Mouse (Mus musculus) embryonic facial prominence, embryonic 11.5 days (tissue): Measurements from ENCODE around the gene Fchsd2. TPM values are rescaled to one million over a fixed set of nuclear protein-coding genes. Genes with fewer than 3 reads are reported as not detected.

ENCODE experiments used
- ATAC-seq: fragments of 200-750 bp; cut with Nextera tagmentation; replicated peaks from 2 replicates; pipeline ENCODE4 v1.8.0; 2017; ENCODE audit warnings: low read depth; ENCODE audit not compliant: insufficient number of reproducible peaks, low FRiP score, low TSS enrichment
- DNase-seq: peaks from one replicate; pipeline ENCODE4 v3.0.0-alpha.2; 2015; ENCODE audit warnings: low spot score
- H3K27ac ChIP-seq: fragments of 300-500 bp; sonication (generic); replicated peaks from 2 replicates; pipeline ENCODE4 v1.5.1; 2014; ENCODE audit warnings: mild to moderate bottlenecking, low read depth, low read length, control low read depth
- H3K27me3 ChIP-seq: fragments of 300-500 bp; sonication (generic); 2 replicates; pipeline ENCODE4 v1.6.1; 2014; ENCODE audit warnings: mild to moderate bottlenecking, low read length, moderate library complexity, mixed read lengths; ENCODE audit not compliant: control insufficient read depth, insufficient read depth
- H3K36me3 ChIP-seq: fragments of 300-500 bp; sonication (generic); replicated peaks from 2 replicates; pipeline ENCODE4 v1.6.1; 2014; ENCODE audit warnings: low read depth, mild to moderate bottlenecking, low read length, moderate library complexity, mixed read lengths; ENCODE audit not compliant: control insufficient read depth, insufficient read depth
- H3K4me1 ChIP-seq: fragments of 300-500 bp; sonication (generic); 2 replicates; pipeline ENCODE4 v1.6.1; 2014; ENCODE audit warnings: low read length, mixed read lengths; ENCODE audit not compliant: control insufficient read depth, insufficient read depth
- H3K4me2 ChIP-seq: fragments of 300-500 bp; sonication (generic); 2 replicates; pipeline ENCODE4 v1.6.1; 2014; ENCODE audit warnings: low read depth, mild to moderate bottlenecking, control low read depth, low read length, moderate library complexity
- H3K4me3 ChIP-seq: fragments of 300-500 bp; sonication (generic); 2 replicates; pipeline ENCODE4 v1.5.1; 2014; ENCODE audit warnings: low read depth, low read length, control low read depth
- H3K9ac ChIP-seq: fragments of 300-500 bp; sonication (generic); replicated peaks from 2 replicates; pipeline ENCODE4 v1.6.1; 2014; ENCODE audit warnings: mild to moderate bottlenecking, control low read depth, low read length
- H3K9me3 ChIP-seq: fragments of 300-500 bp; sonication (generic); replicated peaks from 2 replicates; pipeline ENCODE4 v1.6.1; 2016; ENCODE audit warnings: mild to moderate bottlenecking, low read length, inconsistent platforms, mixed read lengths; ENCODE audit not compliant: control insufficient read depth
- WGBS: fragments of 180-500 bp; shearing (Covaris S2); extraction: QIAGEN DNeasy Blood & Tissue Kit; methylation state at CpG from one replicate; pipeline ENCODE4 v1.1.7; 2014; 5-methylcytosine and 5-hydroxymethylcytosine counted together
- polyA plus RNA-seq: library from polyadenylated mRNA; unstranded; fragments of >200 nt; fragmentation: Nextera tagmentation; extraction: Ambion mirVana; gene quantifications from 2 replicates; pipeline ENCODE4 v1.2.1, GENCODE M21; 2014

The Fchsd2 gene
- polyA plus RNA-seq, 1 experiment from 2014 or later: 23.9 TPM

DNA sequence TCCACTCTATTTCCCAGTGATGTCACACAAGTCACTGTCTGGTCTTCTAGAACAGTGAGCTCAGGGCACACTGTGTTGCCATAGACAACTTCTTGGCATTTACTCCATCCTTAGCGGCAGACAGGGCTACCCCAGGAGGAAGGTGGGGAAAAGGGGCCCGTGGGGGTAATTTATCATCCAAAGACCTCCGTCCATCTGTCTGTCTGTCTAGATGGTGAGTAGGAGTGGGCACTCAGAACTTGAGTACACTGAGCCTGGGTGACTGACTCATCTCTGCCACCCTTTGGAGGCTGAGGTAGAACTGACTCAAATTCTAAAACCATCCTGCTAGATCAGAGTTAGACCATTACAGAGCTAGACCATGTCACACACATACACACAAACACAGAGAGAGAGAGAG, 224.4 kb downstream of the Fchsd2 start, which contains the start of gene Stard10:
Stard10 (plus strand) TSS at position 73 of the 400 bp plus-strand sequence.
- 90% methylated on average over 3 of the region's 3 CpGs for WGBS
- Histone ChIP-seq H3K36me3 (no peaks in the 10 kb centered on the region), H3K4me3 (no peak within 1 kb of the TSS), H3K4me2 (no peak within 1 kb of the TSS), H3K4me1 (no peaks in the 10 kb centered on the region; the same call in 1 of the 2 replicates), H3K9me3 (no peaks in the 10 kb centered on the region), H3K27me3 (peaks cover 6% of the 10 kb centered on the region), H3K9ac (no peak within 1 kb of the TSS), H3K27ac (no peak within 1 kb of the TSS)
- ATAC-seq (no peak), DNase-seq (no peak)

GRCm38 (mm10) chr7:101318848-101319247, 226.2 kb downstream of the Fchsd2 start:
- no peaks in the 10 kb centered on the region; the same call in 1 of the 2 replicates for H3K4me1 ChIP-seq
- no peaks in the 10 kb centered on the region for H3K9me3 ChIP-seq
- DNase-seq (no peak), ATAC-seq (no peak)
- no peak overlapping the region for H3K9ac ChIP-seq
- no peaks in the 10 kb centered on the region for H3K36me3 ChIP-seq
- H3K4me2 ChIP-seq: no peak overlapping the region
- peaks cover 6% of the 10 kb centered on the region for H3K27me3 ChIP-seq
- WGBS: 71% methylated on average over 4 of the region's 4 CpGs
- no peak overlapping the region for H3K27ac ChIP-seq
- H3K4me3 ChIP-seq: no peak overlapping the region

DNA sequence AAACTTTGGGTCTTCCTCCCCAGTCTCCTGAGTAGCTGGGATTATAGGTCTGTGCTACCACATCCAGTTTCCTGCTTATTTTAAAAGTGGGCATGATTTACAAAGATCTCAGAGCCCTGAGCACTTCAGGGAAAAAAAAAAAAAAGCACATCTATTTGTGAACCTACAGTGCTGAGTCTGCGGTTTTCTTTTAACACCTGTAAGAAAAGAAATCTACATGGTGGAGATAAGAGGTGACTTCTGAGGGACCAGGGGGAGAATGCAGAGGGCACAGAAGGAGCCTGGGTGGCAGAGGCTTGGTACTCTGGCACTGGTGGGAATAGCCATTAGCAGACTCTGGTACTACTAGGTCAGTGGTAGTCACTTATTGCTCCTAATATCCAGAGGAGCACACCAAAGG, 227.1 kb downstream of the Fchsd2 start:
- H3K4me3 ChIP-seq: no peak overlapping the region
- no peak overlapping the region for H3K4me2 ChIP-seq
- no peak for ATAC-seq
- H3K9me3 ChIP-seq: no peaks in the 10 kb centered on the region
- no peak overlapping the region for H3K27ac ChIP-seq
- H3K4me1 ChIP-seq: no peaks in the 10 kb centered on the region; the same call in 1 of the 2 replicates
- WGBS: 83% methylated on average over 1 of the region's 1 CpGs
- DNase-seq: no peak
- no peak overlapping the region for H3K9ac ChIP-seq
- peaks cover 6% of the 10 kb centered on the region for H3K27me3 ChIP-seq
- no peaks in the 10 kb centered on the region for H3K36me3 ChIP-seq

- peaks cover 6% of the 10 kb centered on the region for H3K27me3 ChIP-seq
- 5% methylated on average over 30 of the region's 37 CpGs for WGBS
Observed at GRCm38 (mm10) chr7:101320399-101321217, 227.9 kb downstream of the Fchsd2 start.

DNA sequence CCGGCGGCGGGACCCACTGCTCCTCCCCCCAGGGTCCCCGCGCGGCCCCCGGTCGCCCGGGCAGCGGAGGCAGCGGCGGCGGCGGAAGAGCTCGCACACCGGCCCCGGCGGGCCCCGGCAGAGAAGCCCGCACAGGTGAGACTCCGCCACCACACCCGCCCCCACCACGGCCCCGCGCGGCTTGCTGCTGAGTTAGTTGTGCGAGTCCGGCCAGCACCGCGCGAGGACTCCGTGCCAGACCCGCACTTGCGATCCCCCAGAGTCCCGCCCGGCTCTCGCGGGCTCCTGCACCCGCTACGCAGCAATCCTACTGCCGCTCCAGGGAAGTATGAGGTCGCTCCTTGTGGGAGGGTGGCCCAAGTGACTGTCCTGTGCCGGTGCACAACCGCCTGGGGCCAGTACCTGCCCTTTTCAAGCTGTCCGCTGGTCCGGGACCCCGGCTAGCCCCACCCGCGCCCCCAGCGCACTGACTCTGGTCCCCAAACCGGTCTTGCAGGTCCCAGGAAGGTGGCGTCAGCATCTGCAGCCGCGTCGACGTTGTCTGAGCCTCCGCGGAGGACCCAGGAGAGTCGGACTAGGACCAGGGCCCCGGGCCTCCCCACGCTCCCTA, 228.7 kb downstream of the Fchsd2 start:
- DNase-seq (peak; percentile 59), ATAC-seq (peak; percentile 64)
- 1% methylated on average over 41 of the region's 61 CpGs for WGBS
- Histone ChIP-seq H3K36me3 (no peaks in the 10 kb centered on the region), H3K27me3 (peaks cover 6% of the 10 kb centered on the region), H3K9ac (peak overlapping the region; percentile 71), H3K4me2 (peak overlapping the region; percentile 98), H3K27ac (no peak overlapping the region; the same call in 1 of the 2 replicates), H3K4me1 (no peaks in the 10 kb centered on the region; the same call in 1 of the 2 replicates), H3K4me3 (peak overlapping the region; percentile 83), H3K9me3 (no peaks in the 10 kb centered on the region)

More at GRCm38 (mm10) chr7:101320399-101321217, 227.9 kb downstream of the Fchsd2 start:
- Histone ChIP-seq H3K27ac (no peak overlapping the region; the same call in 1 of the 2 replicates), H3K4me1 (no peaks in the 10 kb centered on the region; the same call in 1 of the 2 replicates), H3K9ac (peak overlapping the region; percentile 71), H3K4me3 (peak overlapping the region; percentile 83), H3K36me3 (no peaks in the 10 kb centered on the region), H3K9me3 (no peaks in the 10 kb centered on the region), H3K4me2 (peak overlapping the region; percentile 98)
- ATAC-seq (peak; percentile 63), DNase-seq (peak; percentile 75)

- Histone ChIP-seq H3K27ac (no peak overlapping the region), H3K9ac (no peak overlapping the region), H3K27me3 (peaks cover 6% of the 10 kb centered on the region), H3K4me1 (no peaks in the 10 kb centered on the region; the same call in 1 of the 2 replicates), H3K4me2 (no peak overlapping the region), H3K36me3 (no peaks in the 10 kb centered on the region), H3K9me3 (no peaks in the 10 kb centered on the region), H3K4me3 (no peak overlapping the region)
- DNase-seq: no peak
- WGBS: 74% methylated on average over 4 of the region's 4 CpGs
- ATAC-seq: no peak
Observed at GRCm38 (mm10) chr7:101323141-101323594, 230.5 kb downstream of the Fchsd2 start.

- Histone ChIP-seq H3K36me3 (no peaks in the 10 kb centered on the region), H3K27me3 (peaks cover 6% of the 10 kb centered on the region), H3K4me2 (no peak overlapping the region), H3K4me1 (no peaks in the 10 kb centered on the region; the same call in 1 of the 2 replicates), H3K27ac (no peak overlapping the region), H3K4me3 (no peak overlapping the region), H3K9me3 (no peaks in the 10 kb centered on the region), H3K9ac (no peak overlapping the region)
- no peak for ATAC-seq
- 63% methylated on average over 6 of the region's 6 CpGs for WGBS
- DNase-seq: no peak
Observed at GRCm38 (mm10) chr7:101324142-101324962, 231.7 kb downstream of the Fchsd2 start.
